Mouse (Mus musculus) G1E (cell line): ENCODE results near the gene Crebbp.

ENCODE experiments used
- CTCF ChIP-seq: IDR thresholded peaks from 2 replicates; pipeline ENCODE4 v1.5.1; 2012; ENCODE audit warnings: low read depth, low read length, inconsistent platforms, mixed read lengths
- GATA1 ChIP-seq: IDR thresholded peaks from 2 replicates; pipeline ENCODE4 v1.6.1; 2012; ENCODE audit warnings: borderline replicate concordance, low read length, inconsistent platforms, mixed read lengths
- POLR2AphosphoS5 ChIP-seq: IDR thresholded peaks from 2 replicates; pipeline ENCODE4 v1.6.1; 2012; ENCODE audit warnings: low read depth, low read length, inconsistent platforms; ENCODE audit not compliant: insufficient replicate concordance

- no peak for TF ChIP-seq POLR2AphosphoS5
- no peak for TF ChIP-seq CTCF
- TF ChIP-seq GATA1: no peak
These were observed 13.8 kb downstream of the Crebbp start for GRCm38 (mm10) chr16:4199995-4200394.
